Mouse (Mus musculus): ENCODE measurements around the gene Dll4.

DNA sequence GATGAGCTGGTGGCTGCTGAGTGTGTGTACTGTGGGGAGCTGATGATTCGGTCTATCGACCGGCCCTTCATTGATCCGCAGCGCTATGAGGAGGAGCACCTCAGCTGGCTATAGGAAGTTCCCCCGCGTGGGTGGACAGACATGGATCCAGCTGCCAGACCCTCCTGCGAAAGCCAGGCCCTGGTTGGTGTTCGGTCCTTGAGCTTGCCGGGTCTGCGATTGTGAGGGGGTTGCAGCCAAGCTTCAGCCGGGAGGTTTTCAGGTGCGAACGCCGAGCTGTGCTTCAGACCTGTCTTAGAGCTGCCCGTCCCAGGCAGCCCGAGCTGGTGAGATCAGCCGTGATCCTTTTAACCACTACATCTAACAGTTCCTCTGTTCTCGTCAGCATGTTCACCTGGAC is 28.1 kb upstream of the Dll4 start:
- TF ChIP-seq CTCF (IDR thresholded peaks at IDR 0.05; ENCODE audit: low read depth): no peak
- TF ChIP-seq EP300 (IDR thresholded peaks at IDR 0.05; ENCODE audit: low read depth): no peak
